Mouse (Mus musculus): Measurements from ENCODE around the gene Usp25.

Usp25 gene

GRCm38 (mm10) chr16:77028687-77029417, 15.3 kb downstream of the Usp25 start:
- in situ Hi-C loops (cut with MboI, MseI) = loop anchor here (10.0 kb wide), 2 partner anchors 1184 to 1346 kb away; partner anchors contain the start of gene Btg3 (in 1 of the 2)

GRCm38 (mm10) chr16:77030435-77030834, 16.9 kb downstream of the Usp25 start:
- in situ Hi-C loops (cut with MboI, MseI) = no loop called here

- in situ Hi-C loops (cut with MboI, MseI) = no loop called here
These were observed 20.8 kb downstream of the Usp25 start for GRCm38 (mm10) chr16:77034329-77034728.

GRCm38 (mm10) chr16:77034751-77035150, 21.2 kb downstream of the Usp25 start:
- in situ Hi-C loops (cut with MboI, MseI) = no loop called here

- in situ Hi-C loops (cut with MboI, MseI) = no loop called here
These were observed 28.1 kb downstream of the Usp25 start for GRCm38 (mm10) chr16:77041573-77041972.

GRCm38 (mm10) chr16:77043499-77043898, 30.0 kb downstream of the Usp25 start:
- in situ Hi-C loops (cut with MboI, MseI) = no loop called here

GRCm38 (mm10) chr16:77054184-77054583, 40.7 kb downstream of the Usp25 start:
- in situ Hi-C loops (cut with MboI, MseI) = no loop called here

GRCm38 (mm10) chr16:77055519-77056159, 42.1 kb downstream of the Usp25 start:
- in situ Hi-C loops (cut with MboI, MseI) = no loop called here

- in situ Hi-C loops (cut with MboI, MseI) = no loop called here
These were observed 42.6 kb downstream of the Usp25 start for GRCm38 (mm10) chr16:77056160-77056520.

GRCm38 (mm10) chr16:77058567-77058966, 45.1 kb downstream of the Usp25 start:
- in situ Hi-C loops (cut with MboI, MseI) = no loop called here

GRCm38 (mm10) chr16:77060166-77060565, 46.7 kb downstream of the Usp25 start:
- in situ Hi-C loops (cut with MboI, MseI) = no loop called here

- in situ Hi-C loops (cut with MboI, MseI) = no loop called here
These were observed 50.4 kb downstream of the Usp25 start for GRCm38 (mm10) chr16:77063916-77064315.

GRCm38 (mm10) chr16:77076954-77077735, 63.6 kb downstream of the Usp25 start:
- in situ Hi-C loops (cut with MboI, MseI) = no loop called here

GRCm38 (mm10) chr16:77077736-77078005, 64.2 kb downstream of the Usp25 start:
- in situ Hi-C loops (cut with MboI, MseI) = no loop called here

GRCm38 (mm10) chr16:77084071-77084470, 70.6 kb downstream of the Usp25 start:
- in situ Hi-C loops (cut with MboI, MseI) = no loop called here

- in situ Hi-C loops (cut with MboI, MseI) = no loop called here
These were observed 76.3 kb downstream of the Usp25 start for GRCm38 (mm10) chr16:77089806-77090205.

- in situ Hi-C loops (cut with MboI, MseI) = no loop called here
These were observed 80.0 kb downstream of the Usp25 start for GRCm38 (mm10) chr16:77093526-77093925.

GRCm38 (mm10) chr16:77095017-77095551, 81.6 kb downstream of the Usp25 start:
- in situ Hi-C loops (cut with MboI, MseI) = no loop called here

- in situ Hi-C loops (cut with MboI, MseI) = no loop called here
These were observed 85.7 kb downstream of the Usp25 start for GRCm38 (mm10) chr16:77099018-77099869.

- in situ Hi-C loops (cut with MboI, MseI) = no loop called here
These were observed 90.2 kb downstream of the Usp25 start for GRCm38 (mm10) chr16:77103637-77104264.

GRCm38 (mm10) chr16:77111268-77111667, 97.8 kb downstream of the Usp25 start:
- in situ Hi-C loops (cut with MboI, MseI) = no loop called here
